Mouse (Mus musculus) C2C12 (cell line): ENCODE measurements at regions not wholly inside any gene's neighbourhood (a gene's known extent, or its start where the extent isn't known, plus 50 kb on each side); places are given as distances from the start of the nearest gene placed in this dataset.
A peak's percentile ranks its signal among the peaks of the same experiment; 100 is the strongest.

Experiments
- H3K27me3 ChIP-seq: one replicate; pipeline ENCODE4 v1.6.1; 2011; ENCODE audit not compliant: control insufficient read depth, insufficient read depth, insufficient read length
- H3K36me3 ChIP-seq: one replicate; pipeline ENCODE4 v1.6.1; 2011; ENCODE audit not compliant: control insufficient read depth, insufficient read depth
- H3K4me3 ChIP-seq: one replicate; pipeline ENCODE4 v1.5.1; 2011; ENCODE audit warnings: mild to moderate bottlenecking, control low read depth; ENCODE audit not compliant: poor library complexity, insufficient read depth, severe bottlenecking
- H3K79me2 ChIP-seq: one replicate; pipeline ENCODE4 v1.6.1; 2011; ENCODE audit not compliant: control insufficient read depth, insufficient read depth
- H3K79me3 ChIP-seq: one replicate; pipeline ENCODE4 v1.6.1; 2011; ENCODE audit warnings: low read depth, control low read depth
- H3ac ChIP-seq: one replicate; pipeline ENCODE3; 2011; ENCODE audit warnings: low read depth; ENCODE audit not compliant: control insufficient read depth, insufficient read length
- CEBPB ChIP-seq: IDR thresholded peaks from one replicate; pipeline ENCODE4 v1.6.1; 2011; ENCODE audit warnings: low read depth, mild to moderate bottlenecking, control low read depth, moderate library complexity
- CTCF ChIP-seq: IDR thresholded peaks from one replicate; pipeline ENCODE4 v1.5.1; 2011; ENCODE audit not compliant: control insufficient read depth, insufficient read depth, insufficient read length
- FOSL1 ChIP-seq: IDR thresholded peaks from one replicate; pipeline ENCODE4 v1.8.0; 2011; ENCODE audit warnings: mild to moderate bottlenecking, low read length; ENCODE audit not compliant: poor library complexity, insufficient read depth, severe bottlenecking
- MAX ChIP-seq: IDR thresholded peaks from one replicate; pipeline ENCODE4 v1.6.1; 2011; ENCODE audit warnings: mild to moderate bottlenecking, control low read depth
- MYOD1 ChIP-seq: IDR thresholded peaks from one replicate; pipeline ENCODE4 v1.6.1; 2011; ENCODE audit warnings: low read depth; ENCODE audit not compliant: control insufficient read depth, insufficient read length
- MYOG ChIP-seq: IDR thresholded peaks from one replicate; pipeline ENCODE4 v1.6.1; 2011; ENCODE audit not compliant: control insufficient read depth, insufficient read length; ENCODE audit errors: extremely low read depth
- USF1 ChIP-seq: IDR thresholded peaks from one replicate; pipeline ENCODE4 v1.6.1; 2011; ENCODE audit warnings: low read depth, mild to moderate bottlenecking, control low read depth, moderate library complexity

GRCm38 (mm10) chr17:84044472-84044936, 143.2 kb downstream of the Zfp36l2 start:
- Histone ChIP-seq H3K36me3 (no peaks in the 10 kb centered on the region), H3K79me2 (no peaks in the 10 kb centered on the region), H3K27me3 (no peaks in the 10 kb centered on the region), H3ac (no peak overlapping the region), H3K79me3 (no peaks in the 10 kb centered on the region), H3K4me3 (no peak overlapping the region)
- peak; percentile 90 for TF ChIP-seq MAX
- TF ChIP-seq CEBPB: no peak
- TF ChIP-seq MYOD1: peak; percentile 74
- TF ChIP-seq FOSL1: peak; percentile 61
- no peak for TF ChIP-seq CTCF
- TF ChIP-seq USF1: no peak
- no peak for TF ChIP-seq MYOG

- no peaks in the 10 kb centered on the region for H3K27me3 ChIP-seq
- no peak overlapping the region for H3K4me3 ChIP-seq
- no peaks in the 10 kb centered on the region for H3K36me3 ChIP-seq
- TF ChIP-seq MYOD1 (no peak), MAX (peak; percentile 9), FOSL1 (no peak)
- peak overlapping the region; percentile 57 for H3ac ChIP-seq
- H3K79me2 ChIP-seq: no peaks in the 10 kb centered on the region
- H3K79me3 ChIP-seq: no peaks in the 10 kb centered on the region
Measured at GRCm38 (mm10) chr17:84043102-84043501, 144.6 kb downstream of the Zfp36l2 start.

GRCm38 (mm10) chr17:84039444-84039843, 148.3 kb downstream of the Zfp36l2 start:
- Histone ChIP-seq H3K4me3 (no peak overlapping the region), H3K79me3 (no peaks in the 10 kb centered on the region), H3K27me3 (no peaks in the 10 kb centered on the region), H3K79me2 (no peaks in the 10 kb centered on the region), H3ac (no peak overlapping the region), H3K36me3 (no peaks in the 10 kb centered on the region)
- TF ChIP-seq USF1 (no peak), FOSL1 (no peak), MYOD1 (no peak), CEBPB (no peak), CTCF (no peak), MAX (no peak), MYOG (no peak)

- Histone ChIP-seq H3K79me3 (no peaks in the 10 kb centered on the region), H3ac (no peak overlapping the region), H3K79me2 (no peaks in the 10 kb centered on the region), H3K27me3 (no peaks in the 10 kb centered on the region), H3K4me3 (no peak overlapping the region), H3K36me3 (no peaks in the 10 kb centered on the region)
- TF ChIP-seq MYOD1: no peak
Measured at GRCm38 (mm10) chr17:84037580-84038304, 150.0 kb downstream of the Zfp36l2 start.

- no peak for TF ChIP-seq MYOG
- no peak for TF ChIP-seq MYOD1
- TF ChIP-seq USF1: no peak
- no peak for TF ChIP-seq FOSL1
- no peaks in the 10 kb centered on the region for H3K79me3 ChIP-seq
- no peaks in the 10 kb centered on the region for H3K36me3 ChIP-seq
- no peak overlapping the region for H3ac ChIP-seq
- H3K27me3 ChIP-seq: no peaks in the 10 kb centered on the region
- H3K79me2 ChIP-seq: no peaks in the 10 kb centered on the region
- no peak overlapping the region for H3K4me3 ChIP-seq
Measured at GRCm38 (mm10) chr17:84036056-84036455, 151.7 kb downstream of the Zfp36l2 start.

GRCm38 (mm10) chr17:84034801-84035200, 152.9 kb downstream of the Zfp36l2 start:
- H3K79me2 ChIP-seq: no peaks in the 10 kb centered on the region
- TF ChIP-seq CTCF (no peak), MYOG (no peak), CEBPB (no peak), USF1 (no peak), MAX (no peak), MYOD1 (no peak), FOSL1 (no peak)
- no peak overlapping the region for H3K4me3 ChIP-seq
- H3ac ChIP-seq: no peak overlapping the region
- no peaks in the 10 kb centered on the region for H3K79me3 ChIP-seq
- H3K36me3 ChIP-seq: no peaks in the 10 kb centered on the region
- H3K27me3 ChIP-seq: no peaks in the 10 kb centered on the region
